Mouse (Mus musculus) monocyte, adult 2 months (primary cell): ENCODE data around the gene Plekha3.

ENCODE experiments used
- DNase-seq, 2 experiments: peaks; one replicate each; pipeline ENCODE4 v3.0.0; 2022; ENCODE audit warnings: low spot score in 2 of 2, low read depth in 1 of 2

Plekha3 gene

GRCm38 (mm10) chr2:76674725-76675427 is at the start of gene Plekha3:
Gene Plekha3 (plus strand): TSS chr2:76675281.
- peak; percentile 23 to 64 for DNase-seq

- no peak for DNase-seq
Observed at GRCm38 (mm10) chr2:76630293-76630692, 44.8 kb upstream of the Plekha3 start.

- DNase-seq = no peak
Observed at GRCm38 (mm10) chr2:76631600-76631999, 43.5 kb upstream of the Plekha3 start.

GRCm38 (mm10) chr2:76639637-76640036 is 35.4 kb upstream of the Plekha3 start:
- DNase-seq = no peak

- no peak for DNase-seq
Observed at GRCm38 (mm10) chr2:76643801-76644200, 31.3 kb upstream of the Plekha3 start.

- no peak for DNase-seq
Observed at GRCm38 (mm10) chr2:76647441-76647869, 27.6 kb upstream of the Plekha3 start.

GRCm38 (mm10) chr2:76647883-76648570 is 27.1 kb upstream of the Plekha3 start, which contains the start of the genes Prkra and Pjvk:
Gene Prkra (minus strand): TSS chr2:76648015.
Gene Pjvk (plus strand): TSS chr2:76648476.
- DNase-seq = peak; percentile 83 to 86

- DNase-seq = no peak
Observed at GRCm38 (mm10) chr2:76648666-76649141, 26.4 kb upstream of the Plekha3 start.

- DNase-seq = no peak
Observed at GRCm38 (mm10) chr2:76653070-76653469, 22.0 kb upstream of the Plekha3 start.

GRCm38 (mm10) chr2:76654646-76655045 is 20.4 kb upstream of the Plekha3 start:
- no peak for DNase-seq

- no peak for DNase-seq
Observed at GRCm38 (mm10) chr2:76655444-76655843, 19.6 kb upstream of the Plekha3 start.

GRCm38 (mm10) chr2:76655982-76656381 is 19.1 kb upstream of the Plekha3 start:
- no peak for DNase-seq

- DNase-seq = no peak
Observed at GRCm38 (mm10) chr2:76658551-76658950, 16.5 kb upstream of the Plekha3 start.

- no peak for DNase-seq
Observed at GRCm38 (mm10) chr2:76659419-76659818, 15.7 kb upstream of the Plekha3 start.

- DNase-seq = no peak
Observed at GRCm38 (mm10) chr2:76665531-76665930, 9.6 kb upstream of the Plekha3 start.

GRCm38 (mm10) chr2:76667200-76667599 is 7.9 kb upstream of the Plekha3 start:
- DNase-seq = no peak

- no peak for DNase-seq
Observed at GRCm38 (mm10) chr2:76671641-76672040, 3.4 kb upstream of the Plekha3 start.

- no peak for DNase-seq
Observed at GRCm38 (mm10) chr2:76672134-76672745, 2.8 kb upstream of the Plekha3 start.

- DNase-seq = peak; percentile 56 to 79
Observed at GRCm38 (mm10) chr2:76672966-76673392, 2.1 kb upstream of the Plekha3 start, which contains the start of gene Fkbp7. Gene Fkbp7 (minus strand): TSS chr2:76673116.

GRCm38 (mm10) chr2:76673472-76674081 is 1.5 kb upstream of the Plekha3 start:
- peak in 1 of 2 experiments; percentile 14 for DNase-seq

- DNase-seq = no peak
Observed at GRCm38 (mm10) chr2:76675451-76675850, 370 bp downstream of the Plekha3 start.
